Mouse (Mus musculus) kidney, adult 9 months (tissue): ENCODE measurements around the gene Ssbp4.
A peak's percentile ranks its signal among the peaks of the same experiment; 100 is the strongest.

ENCODE experiments used
- DNase-seq: peaks from one replicate; pipeline ENCODE4 v3.0.0; 2022

The Ssbp4 gene

DNA sequence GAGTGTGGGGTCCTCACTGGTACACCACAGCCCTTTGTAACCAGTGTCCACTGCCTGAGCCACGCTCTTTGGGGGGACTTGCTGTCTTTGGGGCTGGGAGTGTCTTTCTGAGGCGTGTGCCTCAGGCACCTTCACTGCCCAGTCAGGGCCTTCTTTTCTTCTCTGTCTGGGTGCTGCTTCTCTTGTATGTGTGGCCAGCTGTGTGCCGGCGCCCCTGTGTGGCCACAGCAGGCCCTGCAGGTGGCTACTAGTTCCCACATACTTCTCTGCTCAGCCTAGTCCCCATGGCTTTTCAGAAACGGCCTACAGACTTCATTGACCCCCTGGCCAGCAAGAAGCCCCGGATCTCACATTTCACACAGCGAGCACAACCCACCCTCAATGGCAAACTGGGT, 23.4 kb downstream of the Ssbp4 start:
- DNase-seq, result peak; percentile 77

DNA sequence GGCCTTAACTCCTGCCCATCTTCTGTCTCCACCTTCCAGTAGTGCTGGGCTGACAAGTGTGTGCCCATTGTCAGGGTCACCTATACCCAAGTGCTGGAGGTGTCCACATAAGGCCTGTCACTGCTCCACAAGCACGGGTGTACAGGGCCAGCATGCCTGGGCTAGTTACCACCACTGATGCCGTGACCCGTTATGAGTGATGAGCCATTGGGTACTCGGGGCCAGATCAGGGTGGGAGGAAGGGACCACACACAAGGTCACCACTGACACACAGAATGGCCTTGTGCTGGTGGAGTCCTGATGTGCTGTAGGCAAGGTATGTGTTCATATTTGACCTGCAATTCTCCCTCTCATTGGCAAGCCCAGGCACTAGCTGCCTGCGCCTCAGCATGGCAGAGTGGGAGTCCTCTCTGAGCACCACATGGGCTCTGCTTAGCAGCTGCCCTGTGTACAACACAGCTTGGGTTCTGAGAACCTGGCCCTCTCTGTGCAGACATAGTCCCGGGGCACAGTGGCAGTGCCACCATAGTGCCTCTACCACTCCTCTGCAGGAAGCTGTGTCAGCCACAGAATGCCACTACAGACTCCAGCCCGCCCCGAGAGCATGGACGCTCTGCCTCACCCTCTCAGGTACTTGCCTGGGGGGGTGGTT, 23.9 kb downstream of the Ssbp4 start:
- no peak for DNase-seq

DNA sequence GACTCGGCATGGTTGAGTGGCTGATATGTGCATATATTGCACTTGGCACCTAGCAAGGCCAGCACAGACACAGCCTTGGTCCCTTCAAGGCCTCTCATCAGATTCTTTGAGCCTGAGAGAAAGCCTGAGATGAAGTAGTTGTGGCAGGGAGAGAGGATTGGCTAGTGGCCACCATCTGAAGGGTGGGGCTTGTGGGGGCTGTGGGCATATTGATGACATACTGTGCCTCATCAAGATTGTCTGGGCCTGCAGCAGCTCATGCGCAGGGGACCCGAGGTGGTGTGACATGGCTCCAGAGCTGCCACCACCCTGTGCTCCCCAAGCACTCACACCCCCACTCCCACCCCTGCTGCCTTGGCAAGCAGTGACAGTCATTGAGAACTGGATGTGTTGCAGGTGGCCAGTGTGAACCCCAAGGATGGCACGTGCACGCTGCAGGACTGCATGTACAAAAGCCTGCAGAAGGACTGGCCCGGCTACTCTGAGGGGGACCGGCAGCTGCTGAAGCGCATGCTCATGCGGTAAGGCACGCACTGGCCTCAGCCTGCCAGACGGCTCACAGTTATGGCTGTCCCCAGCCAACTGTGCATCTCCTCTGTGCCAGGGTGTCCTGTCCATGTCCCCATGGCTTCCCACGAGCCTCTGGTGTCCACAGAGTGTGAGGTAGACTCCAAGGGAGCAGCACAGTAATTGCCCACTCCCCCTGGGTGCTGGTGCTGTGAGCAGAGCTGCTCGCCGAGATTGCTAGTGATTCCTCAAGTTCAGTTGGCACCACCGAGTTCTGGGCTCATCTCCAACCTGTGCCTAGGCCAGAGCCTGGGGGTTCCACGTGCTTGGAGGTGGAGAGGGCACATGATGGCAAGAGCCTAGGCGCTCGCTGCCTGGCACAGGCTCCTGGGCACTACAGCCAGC, 24.9 kb downstream of the Ssbp4 start:
- no peak for DNase-seq

DNA sequence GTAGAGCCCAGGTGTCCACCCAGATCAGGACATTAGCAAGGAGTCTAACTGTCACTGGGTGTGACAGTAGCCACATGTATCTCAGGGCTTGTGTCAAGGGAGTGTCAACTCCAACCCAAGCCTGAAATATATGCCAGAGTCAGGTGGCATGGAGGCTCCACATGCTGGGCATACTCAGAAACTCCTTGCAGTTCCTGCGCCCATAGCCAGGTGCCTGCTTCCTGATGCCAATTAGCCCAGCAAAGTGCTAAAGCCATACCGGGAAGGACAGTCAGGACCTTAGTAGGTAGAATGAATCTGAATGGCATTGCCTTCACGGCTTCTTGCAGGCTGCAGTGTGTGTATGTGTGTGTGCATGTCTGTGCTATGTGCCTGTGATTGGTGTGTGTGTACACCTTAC, 31.5 kb downstream of the Ssbp4 start:
- no peak for DNase-seq

DNA sequence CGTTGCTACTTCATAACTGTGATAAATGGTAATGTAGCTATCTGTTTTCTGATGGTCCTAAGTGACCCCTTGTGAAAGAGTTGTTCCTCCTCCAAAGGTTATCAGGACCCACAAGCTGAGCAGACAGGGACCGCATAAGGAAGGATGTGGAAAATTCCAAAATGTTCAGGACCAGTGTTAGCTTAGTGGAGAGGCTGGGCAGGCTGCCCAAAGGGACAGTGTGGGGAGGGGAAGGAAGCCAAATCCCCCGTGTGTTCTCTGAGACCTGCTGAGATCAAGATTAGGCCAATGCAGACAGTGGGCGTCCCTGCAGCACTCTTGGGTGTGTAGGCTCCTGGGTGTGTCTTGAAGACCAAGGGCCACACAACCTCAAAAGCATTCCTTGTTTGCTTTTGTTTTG, 33.8 kb downstream of the Ssbp4 start:
- DNase-seq, result peak; percentile 80

DNA sequence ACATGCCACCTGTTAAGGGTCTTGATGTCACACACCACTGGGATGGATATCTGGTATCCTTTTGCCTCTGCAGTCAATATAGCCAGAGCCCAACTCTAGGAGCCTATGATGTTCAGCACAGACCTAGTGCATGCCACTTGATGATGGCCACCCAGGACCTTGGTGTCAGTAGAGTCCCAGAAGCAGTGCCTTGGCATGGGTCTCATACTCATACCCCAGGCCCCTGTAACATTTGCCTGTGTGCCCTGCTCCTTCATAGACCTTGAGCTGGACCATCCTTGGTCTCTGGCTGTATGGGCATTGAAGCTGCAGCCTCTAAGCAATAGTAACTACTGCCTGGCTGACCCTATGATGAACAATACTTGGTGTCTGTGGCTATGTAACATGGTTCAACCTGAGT, 34.4 kb downstream of the Ssbp4 start:
- DNase-seq, result no peak

DNA sequence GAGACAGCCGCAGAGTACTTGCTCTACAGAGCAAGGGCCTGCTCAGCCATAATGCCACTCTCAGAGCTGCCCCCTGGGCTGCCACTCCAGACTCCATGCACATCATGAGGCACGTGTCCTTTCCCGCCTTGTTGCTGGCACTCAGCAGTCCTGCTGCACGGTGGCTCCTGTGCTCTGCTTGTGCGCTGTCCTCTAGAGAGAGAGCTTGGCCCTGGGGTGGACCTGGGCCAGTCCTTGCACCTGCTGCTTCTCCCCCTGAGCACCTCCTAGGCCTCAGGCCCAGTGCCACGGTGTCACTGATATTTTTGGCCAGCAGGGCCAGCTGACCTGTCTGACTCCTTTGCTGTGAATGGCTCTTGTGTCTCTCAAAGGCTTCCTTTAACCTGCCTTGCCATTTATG, 37.7 kb downstream of the Ssbp4 start:
- no peak for DNase-seq

DNA sequence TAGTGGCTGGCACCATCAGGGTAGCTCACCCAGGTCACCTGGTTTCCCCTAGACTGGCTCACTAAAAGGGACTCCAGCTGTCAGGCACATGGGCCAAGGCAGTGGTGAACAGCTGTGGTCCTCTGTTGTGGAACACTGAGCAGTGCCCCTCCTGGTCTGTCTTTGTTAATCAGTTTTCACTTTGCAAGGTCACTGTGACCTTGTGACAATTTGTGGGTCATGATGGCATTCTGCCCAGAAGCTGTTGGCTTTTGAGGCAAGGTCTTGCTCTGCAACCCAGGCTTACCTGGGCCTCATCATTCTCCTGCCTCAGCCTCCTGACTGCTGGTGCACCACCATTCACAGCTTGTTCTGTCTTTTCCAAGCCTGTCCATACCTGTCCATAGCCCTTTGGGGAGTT, 38.3 kb downstream of the Ssbp4 start:
- no peak for DNase-seq

DNA sequence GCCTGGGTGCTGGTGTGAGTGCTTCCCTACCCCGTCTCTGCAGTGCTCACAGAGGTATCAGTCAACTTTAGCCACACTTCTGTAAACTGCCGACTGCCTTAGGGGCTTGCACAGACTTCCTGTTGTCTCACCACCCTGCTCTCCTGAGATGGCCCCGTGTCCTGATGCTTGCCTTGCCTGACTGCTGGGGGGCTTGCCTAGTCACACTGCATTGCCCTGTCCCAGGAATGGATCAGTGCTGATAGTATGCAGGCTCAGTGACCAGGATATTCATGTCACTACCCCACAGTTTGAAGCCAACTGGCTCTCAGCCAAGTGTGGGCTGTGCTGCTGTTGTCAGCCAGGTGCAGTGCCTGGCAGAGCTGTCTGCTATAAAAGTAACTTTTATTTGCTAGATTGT, 43.1 kb downstream of the Ssbp4 start:
- peak; percentile 58 for DNase-seq

DNA sequence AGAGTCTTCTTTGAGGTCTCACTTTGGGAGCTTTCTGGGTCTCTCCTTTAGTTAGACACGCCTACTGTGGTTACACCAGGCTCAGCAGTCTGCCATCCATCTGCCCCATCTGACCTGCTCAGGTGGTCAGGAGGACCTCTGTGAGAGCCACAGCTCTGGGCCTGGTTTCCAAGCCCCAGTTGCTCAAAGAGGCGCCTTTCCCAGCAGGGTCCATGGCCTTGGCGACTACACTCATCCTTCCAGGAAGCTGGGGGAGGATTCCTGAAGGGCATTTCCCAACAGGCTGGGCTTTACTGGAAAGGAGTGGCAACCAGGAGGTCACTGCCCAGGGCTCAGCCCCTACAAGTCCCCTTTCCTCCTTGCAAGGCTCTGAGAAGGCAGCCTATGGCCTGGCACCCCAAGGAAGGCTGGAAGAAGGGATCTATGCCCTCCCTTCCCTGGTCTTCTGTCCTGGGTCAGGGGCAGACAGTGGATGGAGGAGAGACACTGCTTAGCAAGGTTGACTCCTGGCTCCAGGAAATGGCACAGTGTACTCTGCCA, 43.9 kb downstream of the Ssbp4 start:
- no peak for DNase-seq

DNA sequence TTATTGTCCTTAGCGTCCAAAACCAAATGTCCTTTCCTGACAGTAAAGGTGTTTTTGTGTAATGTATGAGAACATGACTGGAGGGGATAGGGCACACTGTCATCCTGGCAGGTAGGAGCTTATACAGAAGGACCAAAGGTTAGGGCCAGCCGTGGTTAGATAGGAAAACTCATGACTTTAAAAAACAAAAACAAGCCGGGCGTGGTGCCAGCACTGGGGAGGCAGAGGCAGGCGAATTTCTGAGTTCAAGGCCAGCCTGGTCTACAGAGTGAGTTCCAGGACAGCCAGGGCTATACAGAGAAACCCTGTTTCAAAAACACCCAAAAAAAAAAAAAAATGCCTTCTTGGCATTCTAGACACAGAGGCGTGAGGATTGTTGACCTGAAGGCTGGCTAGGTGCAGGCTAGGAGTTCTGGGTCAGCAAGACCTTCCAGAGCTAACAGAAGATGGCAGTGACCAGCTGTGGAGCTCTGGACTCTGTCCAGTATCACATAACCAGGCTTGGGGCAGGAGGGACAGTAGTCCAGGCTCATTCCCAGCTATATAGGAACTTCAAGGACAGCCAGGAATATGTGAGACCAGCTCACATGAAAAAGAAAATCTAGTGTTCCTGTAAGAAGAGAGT, 44.8 kb downstream of the Ssbp4 start:
- DNase-seq, result no peak

DNA sequence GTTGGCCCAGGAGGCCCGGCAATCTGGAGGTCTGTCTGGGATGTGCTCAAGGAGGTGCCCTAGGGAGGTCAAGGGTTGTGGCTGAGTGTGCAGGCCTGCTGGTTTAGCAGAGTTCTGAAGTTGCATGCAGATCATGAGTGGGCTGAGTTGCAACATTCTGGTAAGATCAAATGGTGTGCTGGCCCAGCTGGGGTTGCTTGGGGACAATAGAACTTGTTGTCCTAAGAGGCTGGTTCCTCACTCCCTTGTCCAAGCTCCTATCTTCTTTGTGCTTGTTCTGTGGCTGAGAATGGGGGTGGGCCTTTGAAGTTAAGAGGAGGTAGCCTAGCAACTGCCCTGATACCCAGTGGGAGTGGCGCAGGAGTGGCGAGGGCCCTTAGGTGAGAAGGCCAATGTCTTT, 45.9 kb downstream of the Ssbp4 start:
- DNase-seq, result no peak

DNA sequence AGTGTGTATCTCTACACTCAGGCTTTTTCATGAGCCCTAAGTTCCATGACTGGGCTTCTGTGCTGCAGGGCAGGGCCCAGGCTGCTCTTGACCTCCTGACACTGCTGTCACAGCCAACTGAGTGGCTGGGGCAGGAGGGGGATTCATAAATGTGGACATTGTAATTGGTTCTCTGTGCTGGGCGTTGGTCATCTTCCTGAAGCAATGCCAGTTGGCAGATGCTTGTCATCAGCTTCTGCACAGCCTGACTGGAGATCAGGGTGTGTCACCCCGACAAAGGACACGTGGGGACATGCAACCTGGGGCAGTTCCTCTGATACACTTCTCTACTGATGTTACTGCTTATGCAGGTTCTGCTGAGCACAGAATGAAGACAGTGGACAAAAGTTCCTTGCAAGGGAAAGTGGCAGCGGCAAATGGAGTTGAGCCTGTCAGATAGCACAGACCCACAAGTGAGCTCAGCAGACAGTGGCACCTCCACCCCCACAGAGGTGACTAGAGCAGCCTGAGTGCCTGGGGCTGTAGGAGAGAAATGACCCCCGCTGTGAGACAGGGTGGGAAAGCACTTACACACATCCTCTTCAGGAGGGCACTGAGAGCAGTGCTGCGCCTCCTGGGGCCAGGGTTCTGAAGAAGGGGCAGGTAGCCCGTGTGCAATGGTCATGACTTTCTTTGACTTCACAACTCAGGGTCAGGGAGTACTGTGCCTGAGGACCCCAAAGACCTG, 46.7 kb downstream of the Ssbp4 start:
- DNase-seq, result no peak

DNA sequence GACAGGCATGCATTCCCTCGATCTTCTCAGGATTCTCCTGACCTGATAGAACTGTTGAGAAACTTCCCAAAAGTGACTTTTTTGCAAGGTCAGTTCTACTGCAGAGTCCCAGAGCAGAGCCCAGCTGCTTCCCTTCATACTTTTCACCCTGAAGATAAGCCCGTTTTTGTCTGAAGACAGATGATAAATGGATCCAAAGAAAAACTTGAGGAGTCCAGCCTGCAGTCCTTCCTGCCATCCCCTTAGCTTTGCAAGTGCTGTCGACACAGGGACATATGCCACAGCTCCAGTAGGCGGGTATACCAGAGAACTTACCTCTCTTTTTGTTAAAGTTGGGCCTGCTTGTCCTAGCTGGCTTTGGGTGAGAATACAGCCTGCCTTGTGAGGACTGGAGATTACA, 47.3 kb downstream of the Ssbp4 start:
- DNase-seq, result no peak

DNA sequence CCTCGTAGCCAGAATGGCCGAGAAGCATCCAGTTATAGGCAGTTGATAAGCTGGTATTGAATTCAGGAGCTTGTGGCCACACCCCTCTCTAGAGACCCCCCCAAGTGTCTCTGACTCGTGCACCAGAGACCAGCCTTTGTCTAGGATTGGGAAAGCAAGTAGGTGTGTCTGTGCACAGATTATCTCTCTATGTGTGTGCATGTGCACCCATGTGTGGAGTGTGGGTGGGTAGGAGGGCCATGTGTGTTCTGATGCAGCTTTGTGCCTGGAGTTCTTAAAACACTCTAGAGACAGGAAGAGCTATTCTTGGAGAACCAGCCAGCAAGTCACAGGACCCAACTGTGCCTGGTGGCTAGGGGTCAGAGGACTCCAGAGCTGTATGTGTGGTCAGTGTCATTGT, 48.1 kb downstream of the Ssbp4 start:
- DNase-seq, result no peak

DNA sequence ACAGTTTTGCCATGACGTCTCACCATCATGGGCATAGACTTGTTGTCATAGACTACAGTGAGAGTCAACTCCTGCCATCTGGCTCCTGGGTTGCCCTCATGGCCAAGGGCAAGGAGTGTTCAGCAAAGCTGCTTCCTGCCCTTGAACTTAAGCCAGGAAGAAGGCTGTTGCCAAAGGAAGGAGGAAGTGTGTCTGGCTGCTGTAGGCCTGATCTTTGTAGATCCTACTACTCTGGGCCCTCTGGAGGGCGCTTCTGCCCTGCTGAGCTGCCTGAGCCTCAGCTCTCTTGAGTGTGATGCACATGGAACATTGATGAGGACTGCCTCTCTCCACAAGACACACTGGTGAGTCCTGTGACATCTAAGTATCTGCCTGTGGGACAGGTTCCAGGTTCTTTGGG, 48.6 kb downstream of the Ssbp4 start:
- DNase-seq, result peak; percentile 73

DNA sequence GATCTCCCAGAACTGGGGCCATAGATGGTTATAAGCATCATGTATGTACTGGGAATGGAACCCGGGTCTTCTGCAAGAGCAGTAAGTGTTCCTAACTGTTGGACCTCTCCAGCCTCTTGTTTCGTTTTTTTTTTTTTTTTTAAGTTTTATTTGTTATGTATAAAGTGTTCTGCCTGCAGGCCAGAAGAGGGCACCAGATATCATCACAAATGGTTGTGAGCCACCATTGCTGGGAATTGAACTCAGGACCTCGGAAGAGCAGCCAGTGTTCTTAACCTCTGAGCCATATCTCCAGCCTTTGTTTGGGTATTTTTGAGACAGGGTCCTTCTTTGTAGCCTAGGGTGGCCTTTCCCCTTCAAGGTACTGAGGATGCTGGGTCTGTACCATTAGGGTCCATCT, 49.7 kb downstream of the Ssbp4 start:
- DNase-seq, result no peak

DNA sequence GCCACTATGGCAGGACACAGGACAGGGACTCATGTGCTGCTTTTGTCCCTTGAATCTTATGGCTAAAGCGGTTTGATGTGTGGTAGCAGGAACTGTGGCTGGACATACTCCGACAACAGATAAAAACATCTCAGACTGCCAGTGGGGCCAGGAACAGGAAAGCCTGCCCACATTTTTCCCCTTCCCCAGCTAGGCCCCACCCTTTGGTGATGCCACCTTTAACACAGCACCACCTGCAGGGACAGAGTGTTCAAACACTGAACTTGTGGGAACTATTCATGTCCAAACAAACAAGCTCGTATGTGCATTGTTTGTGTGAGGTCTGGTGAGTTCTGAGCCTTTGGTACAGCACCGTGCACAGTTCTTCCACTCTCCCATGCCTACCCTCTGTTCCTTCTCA, 50.3 kb downstream of the Ssbp4 start:
- no peak for DNase-seq

DNA sequence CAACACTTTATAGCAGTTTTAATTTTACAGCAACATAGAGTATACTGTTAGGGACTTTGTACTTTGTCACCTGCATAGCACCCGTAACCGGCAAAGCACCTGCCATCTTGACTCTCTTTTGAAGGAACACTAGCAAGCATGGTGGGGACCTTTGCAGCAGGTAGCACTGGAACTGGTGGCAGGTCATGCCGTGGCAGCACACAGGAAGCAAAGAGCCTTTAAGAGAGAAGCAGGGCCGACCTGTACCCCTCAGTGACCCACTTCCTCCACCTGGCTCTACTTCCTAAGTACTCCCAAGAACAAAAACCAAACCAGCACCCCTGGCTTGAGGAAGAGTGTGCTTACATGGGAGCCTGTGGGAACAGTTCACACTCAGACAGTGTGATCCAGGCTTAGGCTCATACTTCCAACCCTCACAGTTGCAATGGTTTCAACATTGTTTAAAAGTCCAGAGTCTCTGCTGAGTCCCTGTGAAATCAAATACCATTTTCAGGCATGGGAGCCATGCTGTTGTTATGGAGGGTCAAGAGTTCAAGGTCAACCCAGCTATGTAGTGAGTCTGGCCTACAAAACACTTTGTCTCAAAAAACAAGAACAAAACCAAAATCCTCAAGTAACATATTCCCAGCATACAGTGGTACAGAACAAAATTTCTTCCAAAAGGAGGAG, 53.5 kb downstream of the Ssbp4 start:
- no peak for DNase-seq

DNA sequence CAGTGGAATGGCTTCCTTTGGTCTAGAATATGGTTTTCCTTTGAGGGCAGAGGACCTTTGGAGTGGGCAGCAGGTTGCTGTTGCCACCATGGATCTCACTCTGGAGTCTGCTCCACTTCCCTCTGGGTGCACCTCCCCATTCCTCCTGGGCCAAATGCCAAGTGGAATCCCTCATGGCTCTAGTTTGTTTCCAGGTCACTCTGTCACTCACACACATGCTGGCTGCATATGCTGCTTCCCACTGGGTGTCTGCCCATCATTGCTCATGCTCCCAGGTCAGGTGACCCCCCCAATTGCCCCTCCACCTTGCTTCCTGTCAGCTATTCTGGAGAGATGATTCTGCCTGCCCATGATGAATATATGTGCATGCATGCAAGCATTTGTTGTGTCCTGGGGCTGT, 54.9 kb downstream of the Ssbp4 start:
- DNase-seq, result peak; percentile 68

DNA sequence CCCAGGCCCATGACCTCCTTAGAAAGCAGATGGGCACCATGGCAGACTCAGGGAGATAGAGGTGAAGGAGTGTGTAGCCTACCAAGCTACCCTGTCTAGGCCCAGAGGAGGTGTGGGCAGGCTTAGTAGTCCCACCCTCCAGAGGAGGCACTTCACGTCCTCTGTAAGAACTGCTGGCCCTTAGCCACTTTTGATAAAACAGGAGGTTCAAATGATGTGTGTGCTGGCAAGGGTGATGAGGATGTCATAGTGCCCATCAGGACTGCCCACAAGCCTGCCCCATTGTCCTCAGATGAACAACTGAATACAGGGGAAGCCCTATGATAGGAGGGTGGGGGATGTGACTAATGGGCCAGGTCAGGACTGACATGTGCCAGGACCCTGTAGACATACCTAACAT, 55.8 kb downstream of the Ssbp4 start:
- no peak for DNase-seq

DNA sequence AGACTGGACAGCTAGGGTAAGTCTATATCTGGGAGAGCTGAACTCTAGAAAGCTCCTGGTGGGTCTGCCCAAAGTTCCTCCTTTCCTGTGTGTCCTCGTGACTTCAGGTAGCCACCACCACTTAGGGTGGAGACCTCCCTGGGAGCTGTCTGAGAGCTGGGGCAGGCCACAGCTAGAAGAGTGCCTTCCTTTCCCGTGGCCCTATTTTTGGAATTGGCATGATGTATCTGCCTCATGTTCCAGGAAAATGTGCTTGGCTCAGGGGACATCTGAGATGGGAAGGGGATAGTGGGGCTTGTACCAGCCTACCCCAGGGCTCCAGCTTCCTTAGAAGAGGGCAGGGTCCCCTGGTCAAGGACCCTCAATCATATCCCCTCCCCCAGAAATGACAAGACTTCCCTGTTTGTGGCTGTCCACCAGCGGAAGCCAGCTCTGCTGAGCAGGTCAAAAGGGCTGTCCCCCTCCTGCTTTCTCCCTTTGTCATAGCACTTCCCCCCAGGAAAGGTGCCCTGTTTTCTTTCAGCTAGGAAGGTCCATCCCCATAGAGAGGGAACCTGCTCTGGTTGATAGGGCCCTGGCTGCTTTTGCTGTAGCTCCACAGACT, 57.0 kb downstream of the Ssbp4 start:
- no peak for DNase-seq
